Mouse (Mus musculus): ENCODE results near the gene Mrm1. TPM values are rescaled to one million over a fixed set of nuclear protein-coding genes. Genes with fewer than 3 reads are reported as not detected.

Mrm1 gene
- total RNA-seq, 4 experiments from 2014 or later: 14.0 to 18.9 (median 18.2) TPM

DNA sequence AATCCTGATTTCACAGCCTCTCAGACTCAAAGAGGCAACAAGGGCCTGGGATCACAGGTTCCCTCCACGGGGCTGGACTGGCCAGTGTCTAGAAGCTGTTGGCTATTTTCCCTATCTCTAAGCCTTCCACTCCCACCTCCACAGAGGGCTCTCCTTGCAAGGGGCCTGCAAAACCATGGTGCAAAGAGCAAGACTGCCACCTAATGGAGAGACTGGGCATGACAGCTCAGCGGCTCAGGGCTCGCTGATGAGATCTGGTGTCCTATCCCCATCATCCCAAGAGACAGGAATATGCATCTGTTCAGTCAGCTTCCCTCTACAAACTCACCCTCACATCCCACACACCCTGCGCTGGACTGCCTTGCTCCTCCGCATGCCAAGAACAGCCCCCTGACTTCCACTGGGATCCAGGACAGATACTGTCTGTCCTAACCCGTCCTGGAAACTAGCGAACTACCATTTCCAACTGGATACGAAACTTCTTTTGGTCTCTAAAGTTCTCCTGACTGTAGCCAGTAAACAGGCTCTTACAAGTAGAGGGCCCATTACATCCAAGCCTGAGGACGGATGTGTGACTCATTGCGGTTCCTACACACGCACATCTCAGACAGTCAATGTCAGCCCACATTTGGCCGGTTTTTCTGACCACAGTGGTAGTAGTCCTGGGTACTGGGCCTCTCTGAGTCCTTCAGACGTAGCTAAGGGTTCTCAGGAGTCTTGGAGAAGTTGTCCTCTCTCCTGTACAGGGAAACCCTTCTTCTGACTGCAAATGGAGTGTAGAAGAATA is 5.4 kb downstream of the Mrm1 start:
- peak in 1 of 2 experiments; percentile 63 for DNase-seq (ENCODE audit: low spot score in 2 of 2)

DNA sequence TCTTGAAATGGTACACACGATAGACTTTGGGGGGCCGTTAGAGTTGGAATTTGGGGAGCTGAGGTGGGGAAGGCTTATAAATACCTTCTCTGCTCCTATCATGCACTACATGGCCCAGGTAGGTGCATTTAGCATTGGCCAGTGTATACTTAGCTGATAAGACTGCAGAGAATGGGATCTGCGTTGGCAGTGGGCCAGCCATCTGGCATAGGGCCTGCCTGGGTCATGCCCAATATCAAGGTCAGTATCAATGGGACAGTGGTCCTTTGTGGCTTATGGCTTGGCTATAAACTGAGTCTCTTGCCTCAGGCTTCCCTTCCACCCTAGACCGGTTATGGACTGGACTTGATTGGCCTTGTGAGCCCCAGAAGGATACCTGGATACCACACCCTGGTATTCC is 14.9 kb downstream of the Mrm1 start:
- no peak for DNase-seq (ENCODE audit: low spot score in 2 of 2)

DNA sequence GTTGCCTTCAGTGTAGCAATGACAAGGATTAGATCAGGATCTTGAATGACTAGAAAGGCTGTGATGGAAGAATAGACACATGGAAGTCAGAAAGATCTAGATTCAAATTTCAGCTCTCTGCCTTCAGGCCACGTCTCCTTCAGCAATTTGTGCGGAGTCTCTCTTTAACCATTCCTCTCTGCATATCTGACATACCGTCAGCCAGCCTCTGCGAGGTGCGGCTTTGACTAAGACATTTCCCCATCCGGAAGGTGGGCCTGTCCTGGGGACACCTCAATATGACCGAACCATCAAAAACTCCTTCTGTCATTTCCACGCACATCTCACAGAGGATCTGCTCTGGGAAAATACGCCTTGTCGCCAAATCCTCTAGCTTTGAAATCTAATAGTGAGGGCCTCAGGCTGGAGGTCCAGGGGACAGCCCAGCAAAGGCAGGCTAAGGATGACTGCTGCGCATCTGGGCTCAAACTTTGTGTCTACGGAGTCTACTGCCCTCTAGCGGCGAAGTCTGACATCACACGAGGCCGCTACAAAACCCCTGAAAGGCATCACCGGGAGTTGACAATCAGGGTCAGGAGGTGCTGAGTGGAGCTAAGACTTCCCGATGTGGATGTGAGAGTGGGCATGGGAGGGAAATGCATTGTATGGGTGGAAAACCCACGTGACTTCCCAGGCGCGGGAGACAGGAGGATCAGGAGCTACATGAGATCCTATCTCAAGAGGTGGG is 21.5 kb downstream of the Mrm1 start:
- peak in 1 of 2 experiments; percentile 67 for DNase-seq (ENCODE audit: low spot score in 2 of 2)

DNA sequence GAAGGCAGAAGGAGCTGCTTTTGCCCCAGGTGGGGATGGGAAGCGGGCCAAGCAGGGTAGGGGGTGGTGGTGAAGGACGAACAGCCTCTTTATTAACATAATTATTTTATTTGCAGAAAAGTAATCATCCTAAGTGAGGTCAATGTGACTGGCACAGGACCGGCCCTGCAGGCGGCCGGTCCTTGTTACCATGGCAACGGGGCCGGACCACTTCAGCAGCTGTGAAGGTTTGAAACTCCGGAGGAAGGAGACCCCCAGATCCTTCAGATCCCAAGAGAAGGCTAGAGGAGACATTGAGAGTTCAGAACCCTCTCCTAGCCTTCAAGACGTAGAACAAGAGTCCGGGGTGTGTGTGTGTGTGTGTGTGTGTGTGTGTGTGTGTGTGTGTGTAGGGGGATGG is 22.3 kb downstream of the Mrm1 start:
- no peak for DNase-seq (ENCODE audit: low spot score in 2 of 2)

DNA sequence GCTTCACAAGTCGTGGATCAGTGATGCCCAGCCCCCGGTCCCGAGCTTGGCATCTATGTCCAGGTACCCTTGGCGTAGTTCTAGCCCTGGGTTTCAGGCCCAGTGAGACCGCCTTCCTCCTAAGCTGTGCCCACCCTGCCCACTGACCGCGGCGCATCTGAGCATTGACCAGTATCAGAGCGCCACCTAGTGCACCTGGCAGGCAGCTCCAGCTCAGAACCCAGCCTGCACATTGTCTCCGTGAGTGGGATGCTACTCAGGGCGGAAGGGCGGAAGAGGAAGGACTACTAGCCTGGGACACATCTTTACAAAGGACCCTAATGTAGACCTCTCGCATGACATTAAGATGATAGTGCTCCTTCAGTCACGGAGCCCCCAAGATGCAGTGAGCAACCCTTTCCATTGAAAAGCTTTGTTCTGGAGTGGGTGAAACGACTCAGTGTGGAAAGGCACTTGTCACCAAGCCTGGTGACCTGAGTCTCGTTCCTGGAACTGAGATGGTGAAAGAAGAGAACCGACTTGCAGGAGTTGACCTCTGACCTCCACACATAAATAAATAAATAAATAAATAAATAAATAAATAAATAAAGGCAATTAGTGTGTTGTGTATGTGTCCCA is 24.7 kb downstream of the Mrm1 start:
- DNase-seq (ENCODE audit: low spot score in 2 of 2): peak; percentile 40 to 64

DNA sequence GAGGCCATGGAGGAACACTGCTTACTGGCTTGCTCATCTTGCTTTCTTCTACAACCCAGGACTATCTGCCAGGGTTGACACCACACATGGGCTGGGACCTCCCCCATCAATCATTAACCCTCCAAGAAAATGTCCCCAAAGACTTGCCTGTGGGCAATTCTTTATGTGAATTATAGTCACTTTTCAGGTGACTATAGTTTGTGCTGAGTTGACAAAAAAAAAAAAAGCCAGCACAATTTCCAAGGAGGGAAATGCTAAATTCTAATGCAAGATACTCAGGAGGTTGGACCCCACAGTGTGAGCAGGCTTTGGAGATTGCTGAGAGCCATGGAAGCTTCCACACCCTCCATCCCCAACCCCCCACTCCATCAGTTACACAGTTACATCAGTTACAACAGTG is 25.8 kb downstream of the Mrm1 start:
- no peak for DNase-seq (ENCODE audit: low spot score in 2 of 2)

DNA sequence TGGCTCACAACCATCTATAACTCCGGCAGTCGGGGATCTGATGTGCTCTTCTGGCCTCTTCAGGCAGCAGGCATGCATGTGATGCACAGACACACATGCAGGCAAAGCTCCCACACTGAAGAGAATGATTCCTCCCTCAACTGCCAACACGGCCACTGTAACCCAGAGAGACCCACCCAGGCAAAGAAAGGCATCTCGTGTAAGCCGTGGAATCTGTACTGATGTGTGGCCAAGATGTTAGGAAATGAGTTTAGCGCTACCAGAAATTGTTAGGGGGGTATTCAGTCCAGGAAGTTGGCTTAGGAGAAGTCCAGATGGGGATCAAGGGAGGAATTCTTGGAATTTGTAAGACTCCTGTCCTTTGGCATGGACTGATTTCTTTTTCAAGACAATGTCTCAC is 28.9 kb downstream of the Mrm1 start:
- DNase-seq (ENCODE audit: low spot score in 2 of 2): no peak

DNA sequence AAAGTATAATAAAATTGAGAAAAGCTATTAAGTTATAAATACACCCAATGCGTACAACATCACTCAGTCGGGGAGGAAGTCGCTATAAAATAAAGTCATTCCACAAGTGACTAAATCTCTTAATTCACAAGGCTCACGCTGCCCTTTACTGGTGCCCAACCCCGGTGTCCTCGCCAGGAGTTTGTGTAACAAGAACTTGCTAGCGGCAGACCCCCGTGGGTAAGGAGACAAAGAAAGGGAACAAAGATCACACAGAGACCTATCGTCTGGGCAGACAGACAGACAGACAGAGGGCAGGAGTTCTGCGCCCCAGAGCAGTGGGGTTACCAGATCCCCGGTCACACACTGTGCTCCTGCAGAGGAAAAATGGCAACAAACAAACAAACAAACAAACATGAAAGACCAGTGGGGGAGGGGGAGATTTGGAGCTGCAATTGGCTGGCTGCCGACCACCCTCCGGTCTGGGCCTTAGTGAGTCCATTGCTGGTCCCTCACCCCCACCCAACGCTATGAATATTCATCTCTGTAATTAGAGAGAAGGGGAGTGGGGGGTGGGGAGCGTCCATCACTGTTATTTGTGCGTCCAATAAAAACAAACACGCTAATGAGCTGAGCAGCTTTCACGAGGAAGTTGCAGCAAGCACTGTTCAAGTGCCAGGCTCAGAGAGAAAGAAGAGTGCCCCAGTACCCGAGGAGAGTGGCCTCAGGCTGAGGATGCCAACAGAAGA is 39.0 kb downstream of the Mrm1 start:
- no peak for DNase-seq (ENCODE audit: low spot score in 2 of 2)

DNA sequence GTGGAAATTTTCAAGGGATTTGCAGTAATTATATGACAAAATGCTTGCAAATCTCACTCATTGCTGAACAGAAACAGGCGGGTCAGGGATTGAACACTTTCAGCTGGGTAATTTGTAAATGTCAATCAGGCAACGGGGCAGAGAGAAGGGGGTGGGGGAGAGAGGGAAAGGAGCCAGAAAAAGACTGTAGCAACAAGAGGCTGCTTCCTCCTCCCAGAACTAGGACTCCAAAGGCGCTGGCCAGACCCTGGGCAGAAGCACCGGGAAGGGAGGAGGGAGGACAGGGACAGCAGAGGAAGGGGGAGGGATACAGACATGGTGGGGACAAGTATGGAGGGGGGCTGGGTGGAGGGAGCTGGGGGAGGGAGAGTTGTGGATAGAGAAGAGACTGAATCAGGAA is 43.8 kb downstream of the Mrm1 start:
- no peak for DNase-seq (ENCODE audit: low spot score in 2 of 2)

DNA sequence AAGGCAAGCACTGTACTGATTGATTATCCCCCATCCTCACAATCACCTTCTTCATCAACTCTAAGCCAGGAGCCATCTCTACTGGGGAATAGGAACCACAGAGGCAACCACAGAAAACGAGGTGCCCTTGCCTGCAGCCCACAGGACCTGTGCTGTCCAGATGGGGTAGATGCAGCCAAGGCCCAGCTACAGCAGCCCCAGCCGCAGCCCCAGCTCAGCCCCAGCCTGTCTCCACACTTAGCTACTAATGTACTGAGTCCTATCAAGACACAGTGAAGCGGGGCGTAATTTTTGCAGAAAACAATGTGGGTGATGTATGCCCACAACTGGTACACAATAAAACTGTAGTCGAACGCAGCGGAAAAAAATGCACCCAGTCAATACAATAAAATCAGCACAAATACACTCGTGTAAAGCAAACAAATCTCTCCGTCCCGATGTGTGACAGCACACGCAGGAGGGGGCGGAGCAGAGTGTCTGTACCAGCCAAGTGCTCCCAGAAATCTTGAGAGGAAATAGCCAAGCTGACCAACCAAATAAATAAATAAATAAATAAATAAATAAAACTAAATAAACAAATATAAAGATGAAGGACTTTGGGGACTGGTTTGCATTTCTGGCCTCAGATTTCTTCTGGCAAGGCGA is 44.3 kb downstream of the Mrm1 start:
- no peak for DNase-seq (ENCODE audit: low spot score in 2 of 2)

DNA sequence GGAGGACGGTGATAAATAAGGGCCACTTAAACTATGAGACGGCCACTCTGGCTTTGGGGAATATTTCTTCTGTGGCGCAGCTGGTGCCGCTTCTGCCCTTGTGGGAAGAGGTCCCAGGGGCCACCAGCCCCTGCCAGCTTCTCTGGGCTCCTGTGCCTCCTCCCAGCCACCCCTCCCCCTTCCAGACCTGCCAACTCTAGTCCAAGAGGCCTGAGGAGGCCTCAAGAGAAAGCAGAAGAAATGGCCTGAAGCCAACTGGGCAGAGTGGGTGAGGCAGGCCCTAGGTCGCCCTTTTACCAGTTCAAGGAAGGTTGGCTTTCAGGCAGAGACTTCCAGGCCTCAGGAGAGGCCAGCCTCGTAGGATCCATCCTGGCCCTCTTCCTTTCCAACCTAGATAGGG is 51.4 kb downstream of the Mrm1 start:
- no peak for DNase-seq (ENCODE audit: low spot score in 2 of 2)

DNA sequence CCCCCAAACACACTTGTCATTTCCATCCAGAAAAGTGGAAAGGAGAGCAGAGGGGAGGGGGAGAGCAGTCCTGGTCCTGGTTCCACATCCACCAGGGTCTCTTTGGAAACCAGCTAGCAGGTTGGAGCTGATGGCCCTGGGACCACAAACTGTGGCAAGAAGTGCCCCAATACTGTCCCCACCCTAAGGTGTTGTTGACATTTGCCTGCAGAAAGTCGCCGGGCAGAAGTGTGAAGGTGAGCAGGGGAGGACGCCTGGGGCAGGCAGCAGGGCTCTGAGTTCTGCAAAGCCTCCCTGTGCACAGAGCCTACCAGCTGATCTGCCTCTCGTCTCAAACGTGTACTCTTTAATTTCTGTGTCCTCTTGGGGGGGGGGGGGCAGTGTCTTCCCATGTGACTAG is 54.2 kb downstream of the Mrm1 start:
- DNase-seq (ENCODE audit: low spot score in 2 of 2): no peak

DNA sequence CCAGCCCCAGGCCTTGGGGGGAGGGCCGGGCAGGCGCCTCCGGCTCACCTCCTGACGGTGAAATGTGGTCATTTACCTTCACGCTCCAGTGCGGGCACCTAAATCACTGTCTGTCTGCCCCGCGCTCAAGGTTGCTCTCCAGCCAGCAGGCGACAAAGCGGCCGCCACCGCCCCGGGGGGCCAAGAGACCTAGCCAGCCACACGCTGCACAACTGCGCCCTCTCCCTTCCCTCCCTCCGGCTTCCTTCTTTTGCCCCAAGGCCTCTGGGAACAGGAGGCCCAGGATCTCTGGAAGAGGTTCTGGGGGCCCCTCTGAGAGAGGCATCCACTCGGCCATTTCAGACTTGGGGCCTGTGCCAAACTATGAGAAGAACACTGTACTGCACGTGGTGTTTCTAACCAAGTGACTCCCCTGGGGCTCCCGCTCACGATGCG is 54.8 kb downstream of the Mrm1 start:
- no peak for DNase-seq (ENCODE audit: low spot score in 2 of 2)

DNA sequence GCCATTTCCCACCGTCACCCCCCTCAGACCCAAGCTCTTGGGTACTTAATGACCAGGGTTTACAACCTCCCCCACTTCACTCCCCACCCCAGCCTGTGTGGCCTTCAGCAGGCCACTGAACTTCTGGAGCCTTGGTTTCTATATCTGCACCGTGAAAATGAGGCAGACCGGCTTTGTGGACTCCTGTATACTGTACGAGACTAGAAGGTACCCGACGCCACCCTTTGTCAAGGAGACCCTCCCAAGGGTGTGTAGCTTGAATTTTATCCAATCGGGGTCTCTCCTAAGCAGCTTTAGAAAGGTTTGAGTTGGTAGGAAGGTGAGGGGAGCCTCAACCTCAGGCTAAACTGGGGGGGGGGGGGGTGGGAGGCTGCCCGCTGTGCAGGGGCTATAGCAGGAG is 55.2 kb downstream of the Mrm1 start:
- DNase-seq (ENCODE audit: low spot score in 2 of 2): no peak

Other genes starting within 250 kb of the Mrm1 start
- 1 to 10 TPM; 6.8 to 8.5 (median 7.6) TPM for gene Dhrs11, start 9.5 kb upstream of the Mrm1 start, total RNA-seq (2022)
- gene Ggnbp2, start 51.3 kb upstream of the Mrm1 start, total RNA-seq (2022): 100 to 1,000 TPM in 1 of 4 experiments, 10 to 100 TPM in 3; 88.0 to 102 (median 97.7) TPM
- gene Myo19, start 60.6 kb upstream of the Mrm1 start, total RNA-seq (2022): 10 to 100 TPM in 3 of 4 experiments, 1 to 10 TPM in 1; 9.5 to 13.9 (median 11.7) TPM
- gene Pigw, start 60.8 kb upstream of the Mrm1 start, total RNA-seq (2022): 1 to 10 TPM; 6.0 to 8.7 (median 7.6) TPM
- gene Znhit3, start 96.9 kb upstream of the Mrm1 start, total RNA-seq (2022): 10 to 100 TPM; 30.3 to 33.0 (median 32.5) TPM
- 10 to 100 TPM; 49.2 to 57.6 (median 54.8) TPM for gene Car4, start 138.3 kb upstream of the Mrm1 start, total RNA-seq (2022)

All from left cerebral cortex, adult 8-10 months (tissue).